Mouse (Mus musculus): Measurements from ENCODE around the gene Fndc3b.

The Fndc3b gene

GRCm38 (mm10) chr3:27615479-27615878 lies 95.6 kb downstream of the Fndc3b start:
- no peak for DNase-seq

GRCm38 (mm10) chr3:27613828-27614227 lies 97.3 kb downstream of the Fndc3b start:
- DNase-seq: no peak

GRCm38 (mm10) chr3:27613011-27613410 lies 98.1 kb downstream of the Fndc3b start:
- no peak for DNase-seq

GRCm38 (mm10) chr3:27611986-27612385 lies 99.1 kb downstream of the Fndc3b start:
- DNase-seq: no peak

GRCm38 (mm10) chr3:27610547-27610946 lies 100.6 kb downstream of the Fndc3b start:
- no peak for DNase-seq

GRCm38 (mm10) chr3:27610089-27610488 lies 101.0 kb downstream of the Fndc3b start:
- no peak for DNase-seq

- DNase-seq: peak; percentile 68
These were observed 103.3 kb downstream of the Fndc3b start for GRCm38 (mm10) chr3:27607796-27608151.

- DNase-seq: peak; percentile 70
These were observed 103.9 kb downstream of the Fndc3b start for GRCm38 (mm10) chr3:27607081-27607795.

GRCm38 (mm10) chr3:27606626-27607025 lies 104.5 kb downstream of the Fndc3b start:
- no peak for DNase-seq

GRCm38 (mm10) chr3:27605613-27606012 lies 105.5 kb downstream of the Fndc3b start:
- no peak for DNase-seq

- no peak for DNase-seq
These were observed 106.0 kb downstream of the Fndc3b start for GRCm38 (mm10) chr3:27605081-27605480.

- DNase-seq: no peak
These were observed 106.5 kb downstream of the Fndc3b start for GRCm38 (mm10) chr3:27604629-27605028.

GRCm38 (mm10) chr3:27603905-27604620 lies 107.0 kb downstream of the Fndc3b start:
- DNase-seq: no peak

GRCm38 (mm10) chr3:27600645-27601044 lies 110.5 kb downstream of the Fndc3b start:
- peak; percentile 61 for DNase-seq

GRCm38 (mm10) chr3:27600197-27600596 lies 110.9 kb downstream of the Fndc3b start:
- DNase-seq: peak; percentile 76

GRCm38 (mm10) chr3:27598437-27599382 lies 112.4 kb downstream of the Fndc3b start:
- DNase-seq: peak; percentile 27

GRCm38 (mm10) chr3:27593485-27594138 lies 117.5 kb downstream of the Fndc3b start:
- DNase-seq: no peak

GRCm38 (mm10) chr3:27592728-27593484 lies 118.2 kb downstream of the Fndc3b start:
- DNase-seq: no peak

- DNase-seq: no peak
These were observed 120.3 kb downstream of the Fndc3b start for GRCm38 (mm10) chr3:27590823-27591222.

- no peak for DNase-seq
These were observed 121.8 kb downstream of the Fndc3b start for GRCm38 (mm10) chr3:27589305-27589704.

- DNase-seq: no peak
These were observed 122.5 kb downstream of the Fndc3b start for GRCm38 (mm10) chr3:27588604-27589003.
